Mouse (Mus musculus) c-Kit-positive CD71-positive TER-119-positive erythroid progenitor cells, embryonic 14.5 days (primary cell): Measurements from ENCODE around the gene Gtf3c6.

ENCODE experiments used
- DNase-seq: peaks from one replicate; pipeline ENCODE4 v3.0.0-alpha.2; 2013; ENCODE audit warnings: low spot score

Gtf3c6 gene

DNA sequence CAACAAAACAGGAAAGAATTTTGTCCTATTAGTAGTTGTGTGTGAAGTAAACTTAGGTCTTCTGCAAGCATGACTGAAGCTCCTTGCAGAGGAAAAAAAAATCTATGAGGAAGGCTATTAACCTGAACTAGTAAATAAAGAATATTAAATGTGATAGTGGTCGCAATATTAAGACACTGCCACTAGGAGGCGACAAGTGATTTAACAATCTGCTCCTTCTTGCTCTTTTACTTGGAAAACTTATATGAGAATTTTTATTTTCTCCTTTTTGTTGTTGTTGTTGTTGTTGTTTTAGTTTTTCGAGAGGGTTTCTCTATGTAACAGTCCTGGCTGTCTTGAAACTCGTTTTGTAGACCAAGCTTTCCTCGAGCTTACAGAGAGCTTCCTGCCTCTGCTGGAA, 1.1 kb upstream of the Gtf3c6 start:
- DNase-seq: peak; percentile 79

- DNase-seq: peak; percentile 91
Observed at GRCm38 (mm10) chr10:40258401-40258966, 576 bp upstream of the Gtf3c6 start.

DNA sequence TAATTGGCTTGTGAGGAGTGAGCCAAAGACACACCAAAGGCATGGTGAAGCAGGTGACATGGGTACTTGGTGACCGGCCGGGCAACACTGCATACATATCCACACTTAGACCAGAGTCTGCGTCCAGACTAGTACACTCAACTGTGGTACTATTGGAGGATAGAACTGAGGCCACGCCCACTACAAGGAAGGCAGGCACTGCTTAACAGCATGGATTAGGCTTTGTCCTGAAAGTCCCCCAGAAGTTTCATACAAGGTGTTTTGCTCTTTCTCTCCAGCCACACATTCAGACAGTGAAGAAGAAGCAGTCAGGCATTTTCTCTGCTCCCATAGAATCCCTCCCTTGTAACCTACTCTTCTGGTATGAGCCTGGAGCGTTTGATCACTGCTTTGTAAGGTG, 1.2 kb downstream of the Gtf3c6 start:
- DNase-seq: peak; percentile 78

- DNase-seq: no peak
Observed at GRCm38 (mm10) chr10:40250969-40251368, 6.9 kb downstream of the Gtf3c6 start.

GRCm38 (mm10) chr10:40249625-40250024, 8.3 kb downstream of the Gtf3c6 start:
- no peak for DNase-seq

DNA sequence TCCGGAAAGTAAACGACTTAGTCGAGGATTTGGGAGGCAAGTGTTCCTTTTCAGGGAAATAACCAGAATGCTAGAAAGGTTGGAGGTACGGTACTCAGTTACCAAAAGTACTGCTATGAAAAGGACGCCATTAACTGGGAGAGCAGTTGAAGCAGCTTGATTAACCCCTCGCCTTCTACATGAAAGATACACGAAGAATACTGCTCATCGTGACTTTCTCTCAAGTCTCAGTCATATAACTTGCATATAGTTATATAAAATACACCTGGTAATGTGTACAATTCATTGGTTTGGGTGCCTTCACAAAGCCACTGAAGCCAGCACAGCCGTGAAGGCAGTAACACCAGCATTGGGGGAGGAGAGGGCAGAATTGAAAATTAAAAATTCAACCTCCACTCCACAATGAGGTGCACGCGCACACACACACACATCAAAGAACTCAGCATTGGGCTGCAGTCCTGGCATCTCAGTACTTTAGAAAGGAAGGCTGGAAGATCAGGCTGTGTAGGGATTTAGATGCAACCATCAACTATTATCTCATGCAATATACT, 10.7 kb downstream of the Gtf3c6 start:
- no peak for DNase-seq

- peak; percentile 83 for DNase-seq
Observed at GRCm38 (mm10) chr10:40246374-40247165, 11.3 kb downstream of the Gtf3c6 start, which contains the start of gene Rpf2. Gene Rpf2 (minus strand): TSS chr10:40247036.

- DNase-seq: no peak
Observed at GRCm38 (mm10) chr10:40237826-40238225, 20.1 kb downstream of the Gtf3c6 start.

DNA sequence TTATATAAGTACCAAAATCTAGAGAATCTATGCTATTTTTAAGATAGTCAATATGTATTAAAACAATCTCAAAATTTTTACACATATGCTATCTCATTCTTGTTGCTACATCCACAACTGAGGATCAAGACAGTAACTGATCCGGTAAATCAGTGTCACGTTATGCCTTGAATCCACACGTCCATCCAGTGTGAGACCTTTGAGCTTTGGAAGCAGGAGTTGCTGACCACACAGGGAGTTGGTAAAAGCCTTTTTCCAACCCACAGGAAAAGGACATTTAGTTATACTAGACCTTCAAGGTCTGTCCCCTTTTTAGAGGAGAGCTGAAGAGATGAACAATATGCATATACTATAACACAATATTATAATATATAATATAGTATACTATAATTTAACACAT, 24.7 kb downstream of the Gtf3c6 start:
- DNase-seq: no peak

- DNase-seq: no peak
Observed at GRCm38 (mm10) chr10:40232442-40232841, 25.5 kb downstream of the Gtf3c6 start.

GRCm38 (mm10) chr10:40229725-40230124, 28.2 kb downstream of the Gtf3c6 start:
- no peak for DNase-seq

- no peak for DNase-seq
Observed at GRCm38 (mm10) chr10:40227660-40228303, 30.1 kb downstream of the Gtf3c6 start.

- no peak for DNase-seq
Observed at GRCm38 (mm10) chr10:40218874-40219273, 39.0 kb downstream of the Gtf3c6 start.

GRCm38 (mm10) chr10:40212443-40213169, 45.3 kb downstream of the Gtf3c6 start:
- peak; percentile 92 for DNase-seq
